Mouse (Mus musculus) limb, embryonic 12.5 days (tissue): Measurements from ENCODE around the gene Gm9008. TPM values are rescaled to one million over a fixed set of nuclear protein-coding genes. Genes with fewer than 3 reads are reported as not detected.
"Not testable (repeated sequence)": the region's sequence is repeated elsewhere in the genome, so short reads cannot be mapped to it uniquely, and the experiment has no call there.

ENCODE experiments used
- ATAC-seq: fragments of 200-750 bp; cut with Nextera tagmentation; 2 replicates; pipeline ENCODE4 v1.8.0; 2017; ENCODE audit warnings: low read depth, moderate TSS enrichment; ENCODE audit not compliant: insufficient number of reproducible peaks, insufficient read depth, low FRiP score, low TSS enrichment
- H3K27ac ChIP-seq: fragments of 300-500 bp; sonication (generic); 2 replicates; pipeline ENCODE4 v1.5.1; 2016; ENCODE audit warnings: mild to moderate bottlenecking, moderate library complexity
- H3K27me3 ChIP-seq: fragments of 300-500 bp; sonication (generic); 2 replicates; pipeline ENCODE4 v1.6.1; 2016; ENCODE audit warnings: mild to moderate bottlenecking, moderate library complexity
- H3K36me3 ChIP-seq: fragments of 300-500 bp; sonication (generic); 2 replicates; pipeline ENCODE4 v1.6.1; 2016; ENCODE audit warnings: mild to moderate bottlenecking, moderate library complexity
- H3K4me1 ChIP-seq: fragments of 300-500 bp; sonication (generic); replicated peaks from 2 replicates; pipeline ENCODE4 v1.6.1; 2016
- H3K4me2 ChIP-seq: fragments of 300-500 bp; sonication (generic); 2 replicates; pipeline ENCODE4 v1.6.1; 2016; ENCODE audit warnings: mild to moderate bottlenecking, moderate library complexity
- H3K4me3 ChIP-seq: fragments of 300-500 bp; sonication (generic); replicated peaks from 2 replicates; pipeline ENCODE4 v1.5.1; 2016; ENCODE audit warnings: mild to moderate bottlenecking
- H3K9ac ChIP-seq: fragments of 300-500 bp; sonication (generic); replicated peaks from 2 replicates; pipeline ENCODE4 v1.6.1; 2016; ENCODE audit warnings: mild to moderate bottlenecking, moderate library complexity
- H3K9me3 ChIP-seq: fragments of 300-500 bp; sonication (generic); 2 replicates; pipeline ENCODE4 v1.6.1; 2016; ENCODE audit warnings: mild to moderate bottlenecking, moderate library complexity
- WGBS: fragments of 180-500 bp; shearing (Covaris S2); methylation state at CpG from one replicate; pipeline ENCODE4 v1.1.7; 2016; 5-methylcytosine and 5-hydroxymethylcytosine counted together
- polyA plus RNA-seq: library from polyadenylated mRNA; unstranded; fragments of >200 nt; fragmentation: Nextera tagmentation; extraction: Ambion mirVana; gene quantifications from 2 replicates; pipeline ENCODE4 v1.2.1, GENCODE M21; 2016

Gene Gm9008
- polyA plus RNA-seq, result 0.31 and 0.34 TPM in 2 replicates

DNA sequence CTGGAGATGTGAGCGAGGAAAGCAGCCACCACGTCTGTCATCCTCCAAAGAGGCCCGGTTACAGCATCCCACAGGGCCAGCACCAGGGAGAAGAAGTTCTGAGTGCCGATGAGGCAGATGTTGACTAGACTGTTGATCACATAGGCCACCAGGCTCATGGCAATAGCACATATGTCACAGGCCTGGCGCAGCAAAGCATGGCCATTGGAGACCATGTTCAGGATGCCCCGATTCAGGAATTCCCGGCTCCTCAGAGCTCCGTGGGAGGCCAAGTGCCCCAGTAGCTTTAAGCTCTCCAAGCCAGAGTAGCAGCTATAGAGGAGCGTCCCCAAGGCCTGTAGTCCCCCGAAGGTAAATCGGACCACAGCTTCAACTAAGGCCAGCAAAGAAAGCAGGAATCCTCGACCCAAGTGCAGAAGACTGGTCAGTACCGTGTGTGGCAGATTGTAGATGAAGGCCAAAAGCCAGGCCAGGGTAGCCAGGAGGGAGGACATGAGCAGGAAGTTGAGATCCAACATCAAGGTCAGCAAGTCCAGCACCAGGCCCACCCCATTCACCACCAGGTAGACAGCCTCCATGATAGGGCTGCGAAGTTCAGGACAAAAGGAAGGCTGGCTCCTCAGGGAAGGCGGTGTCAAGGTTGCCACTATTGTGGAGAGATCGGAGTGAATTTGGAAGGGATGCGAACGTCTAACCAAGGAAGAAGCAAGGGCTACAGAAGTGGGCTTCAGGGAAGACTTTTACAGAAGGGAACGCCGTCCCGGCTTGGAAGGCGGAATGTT lies at the start of gene Gm9008:
Gene Gm9008, minus strand, starts transcription at position 731 of the 782 bp plus-strand sequence.
- not testable (repeated sequence) for ATAC-seq, H3K9me3 ChIP-seq, H3K4me1 ChIP-seq, H3K27me3 ChIP-seq, H3K4me2 ChIP-seq, H3K36me3 ChIP-seq, H3K9ac ChIP-seq, H3K4me3 ChIP-seq, H3K27ac ChIP-seq
- WGBS, result 92% methylated on average over 19 of the region's 22 CpGs

DNA sequence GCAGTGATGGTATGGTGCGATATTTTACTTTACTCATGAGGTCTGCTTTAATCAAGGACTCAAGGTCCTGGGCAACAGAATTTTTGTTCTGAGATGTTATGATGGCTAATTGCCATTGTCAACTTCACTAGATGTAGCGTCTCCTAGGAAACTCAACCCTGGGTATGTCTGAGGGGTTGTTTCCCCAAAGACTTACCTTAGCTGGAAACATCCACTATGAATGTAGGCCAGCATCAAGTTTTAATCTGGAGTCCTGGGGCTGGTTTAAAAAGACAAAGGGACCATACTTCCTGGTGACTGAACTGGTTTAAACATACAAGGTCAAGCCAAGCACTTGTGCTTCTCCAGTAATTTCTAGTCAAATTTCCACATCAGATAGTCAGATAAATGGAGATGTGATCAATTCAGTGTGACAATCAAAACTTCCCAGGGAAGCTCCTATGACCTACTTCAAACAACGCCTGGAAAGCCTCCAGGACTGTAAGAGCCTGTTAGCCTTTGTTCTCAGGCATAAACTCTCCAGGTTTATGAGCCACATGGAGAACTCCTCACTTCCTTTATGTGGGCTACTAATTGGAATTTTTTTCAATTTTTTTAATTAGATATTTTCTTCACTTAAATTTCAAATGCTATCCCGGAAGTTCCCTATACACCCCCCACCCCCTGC lies 24.5 kb upstream of the Gm9008 start:
- H3K36me3 ChIP-seq, result no peaks in the 10 kb centered on the region
- H3K4me2 ChIP-seq, result no peak overlapping the region
- H3K4me1 ChIP-seq, result no peaks in the 10 kb centered on the region
- no peaks in the 10 kb centered on the region for H3K27me3 ChIP-seq
- H3K4me3 ChIP-seq, result no peak overlapping the region
- no peak overlapping the region for H3K27ac ChIP-seq
- 77% methylated on average over 4 of the region's 4 CpGs for WGBS
- no peaks in the 10 kb centered on the region for H3K9me3 ChIP-seq
- no peak overlapping the region for H3K9ac ChIP-seq
- ATAC-seq, result no peak

DNA sequence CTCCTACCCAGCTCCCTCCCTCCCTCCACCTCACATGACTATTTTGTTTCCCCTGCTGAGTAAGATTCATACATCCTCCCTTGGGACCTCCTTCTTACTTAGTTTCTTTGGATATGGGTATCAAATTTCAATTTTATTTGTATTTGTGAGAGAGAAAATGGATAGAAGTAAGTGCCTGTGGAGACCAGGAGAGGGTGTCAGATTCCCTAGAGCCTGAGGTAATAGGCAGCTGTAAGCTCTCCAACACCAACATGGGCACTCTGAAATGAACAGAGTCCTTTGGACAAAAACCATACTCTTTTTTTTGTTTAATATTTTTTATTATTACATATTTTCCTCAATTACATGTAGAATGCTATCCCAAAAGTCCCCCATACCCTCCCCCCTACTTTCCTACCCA lies 12.6 kb upstream of the Gm9008 start:
- no peak overlapping the region for H3K9ac ChIP-seq
- no peaks in the 10 kb centered on the region for H3K36me3 ChIP-seq
- H3K27ac ChIP-seq, result no peak overlapping the region
- no peak overlapping the region for H3K4me2 ChIP-seq
- no peaks in the 10 kb centered on the region for H3K27me3 ChIP-seq
- no peaks in the 10 kb centered on the region for H3K4me1 ChIP-seq
- no peak overlapping the region for H3K4me3 ChIP-seq
- H3K9me3 ChIP-seq, result no peaks in the 10 kb centered on the region
- no peak for ATAC-seq

DNA sequence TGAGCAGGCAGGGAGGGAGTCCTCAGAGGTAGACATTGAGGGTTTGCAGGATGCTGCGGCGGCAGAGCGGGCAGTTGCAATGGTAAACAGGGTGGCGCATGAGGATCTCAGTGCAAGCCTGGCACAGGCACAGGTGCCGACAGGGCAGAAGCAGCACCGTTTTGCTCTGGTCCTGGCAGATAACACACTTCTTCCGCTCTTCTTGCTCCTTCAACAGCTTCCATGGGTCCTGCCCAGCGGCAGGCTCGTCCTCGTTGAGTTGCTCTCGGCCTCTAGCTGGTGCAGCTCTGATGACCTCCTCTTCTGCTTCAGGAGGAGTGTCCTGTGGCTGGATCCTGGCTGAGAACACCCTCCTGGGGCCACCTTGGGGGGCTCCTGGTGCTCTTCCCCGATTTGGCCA lies 1.2 kb downstream of the Gm9008 start:
- H3K9me3 ChIP-seq, H3K4me2 ChIP-seq: not testable (repeated sequence)
- WGBS, result 92% methylated on average over 11 of the region's 12 CpGs

DNA sequence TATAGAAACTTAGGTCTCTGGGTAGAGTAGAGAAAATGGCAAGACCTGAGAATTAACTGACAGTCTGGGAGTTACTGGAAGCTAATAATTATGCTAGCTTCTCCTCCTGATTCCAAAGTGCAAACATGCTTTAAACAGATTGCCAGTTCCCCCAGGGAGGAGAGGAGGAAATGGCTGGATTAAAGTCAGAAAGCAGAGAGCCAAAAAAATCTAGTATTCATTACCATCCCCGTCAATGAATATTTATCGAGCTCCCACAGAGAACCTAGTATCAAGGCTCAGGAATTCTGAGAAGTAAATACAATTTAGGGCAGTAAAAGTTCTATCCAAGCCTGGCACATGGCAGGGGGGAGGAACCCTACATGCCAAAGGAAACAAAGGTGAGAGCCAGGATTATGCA lies 29.4 kb downstream of the Gm9008 start:
- ATAC-seq, result no peak
- Histone ChIP-seq H3K4me2 (no peak overlapping the region), H3K36me3 (no peaks in the 10 kb centered on the region), H3K27me3 (no peaks in the 10 kb centered on the region), H3K4me3 (no peak overlapping the region), H3K4me1 (no peaks in the 10 kb centered on the region), H3K9ac (no peak overlapping the region), H3K27ac (no peak overlapping the region), H3K9me3 (no peaks in the 10 kb centered on the region)
- 27% methylated on average over 2 of the region's 2 CpGs for WGBS

More for the DNA sequence above, 1.2 kb downstream of the Gm9008 start:
- H3K27ac ChIP-seq, ATAC-seq, H3K27me3 ChIP-seq, H3K4me1 ChIP-seq, H3K4me3 ChIP-seq, H3K9ac ChIP-seq, H3K36me3 ChIP-seq: not testable (repeated sequence)
